Mouse (Mus musculus): ENCODE measurements around the gene G430095P16Rik.

The G430095P16Rik gene

DNA sequence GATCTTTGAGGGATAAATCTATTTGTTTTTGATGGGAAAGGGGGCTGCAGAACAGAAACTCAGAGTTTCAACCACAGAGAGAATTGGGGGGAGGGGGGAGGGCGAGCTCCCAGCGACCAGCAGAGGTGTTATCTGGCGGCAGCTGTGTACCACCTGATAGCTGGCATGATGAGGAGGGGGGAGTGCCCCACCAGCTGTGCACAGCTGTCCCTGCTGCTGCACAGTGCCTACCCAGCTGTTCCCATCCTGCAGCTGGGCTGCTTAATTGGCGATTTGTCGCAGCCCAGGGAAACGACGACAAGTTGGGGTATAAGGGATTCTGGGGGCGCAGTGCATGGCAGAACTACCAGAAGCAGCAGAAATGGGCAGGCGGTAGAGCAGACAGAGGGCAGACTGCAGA, 1.9 kb downstream of the G430095P16Rik start:
- DNase-seq (ENCODE audit: low spot score): no peak

DNA sequence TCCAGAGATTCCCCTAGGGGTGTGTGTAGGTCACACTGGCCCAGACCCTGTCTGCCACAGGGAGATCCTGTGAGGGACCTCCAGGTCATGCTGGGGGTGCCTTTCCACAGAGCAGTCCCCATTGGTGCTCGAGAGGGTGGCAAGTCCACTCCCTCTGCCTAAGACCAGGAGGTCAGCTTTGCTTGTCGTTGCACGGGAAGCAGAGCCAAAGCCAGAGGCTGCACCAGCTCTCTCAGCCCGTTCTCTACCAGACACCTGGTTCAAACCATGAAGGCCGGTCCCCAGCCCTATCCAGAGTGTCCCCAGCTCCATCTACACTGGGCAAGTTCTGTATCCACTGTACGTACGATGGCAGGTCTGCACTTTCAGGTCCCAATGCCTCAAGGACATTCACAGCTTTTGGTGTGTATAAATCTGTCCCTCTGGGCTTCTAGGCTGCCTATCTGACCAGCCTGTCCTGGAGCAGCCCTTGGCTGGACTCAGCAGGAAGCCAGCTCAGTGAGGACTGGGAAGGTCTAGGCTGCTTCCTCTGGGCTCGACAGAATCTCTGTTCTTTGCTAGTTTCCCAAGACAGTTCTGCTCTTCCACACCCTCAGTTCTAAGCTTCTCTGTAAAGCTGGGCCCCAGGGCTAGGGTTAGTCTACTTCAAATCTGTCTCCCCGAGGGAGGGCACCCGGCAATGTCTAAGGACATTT, 2.6 kb downstream of the G430095P16Rik start:
- DNase-seq (ENCODE audit: low spot score): no peak

DNA sequence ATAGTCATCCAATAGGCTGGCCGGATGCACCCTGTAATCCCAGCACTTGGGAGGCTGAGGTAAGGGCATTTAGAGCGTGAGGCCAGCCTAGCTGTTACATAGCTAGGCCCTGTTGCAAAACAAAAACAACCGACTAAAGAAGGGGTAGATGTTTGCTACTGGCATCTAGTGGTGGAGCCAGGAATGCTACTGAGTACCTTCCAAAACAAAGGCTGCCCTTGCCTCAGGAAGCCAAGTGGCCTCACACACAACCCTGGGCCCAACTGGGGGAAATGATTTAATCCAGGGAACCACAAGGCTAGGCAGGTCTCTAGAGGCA, 3.1 kb downstream of the G430095P16Rik start:
- no peak for DNase-seq (ENCODE audit: low spot score)

DNA sequence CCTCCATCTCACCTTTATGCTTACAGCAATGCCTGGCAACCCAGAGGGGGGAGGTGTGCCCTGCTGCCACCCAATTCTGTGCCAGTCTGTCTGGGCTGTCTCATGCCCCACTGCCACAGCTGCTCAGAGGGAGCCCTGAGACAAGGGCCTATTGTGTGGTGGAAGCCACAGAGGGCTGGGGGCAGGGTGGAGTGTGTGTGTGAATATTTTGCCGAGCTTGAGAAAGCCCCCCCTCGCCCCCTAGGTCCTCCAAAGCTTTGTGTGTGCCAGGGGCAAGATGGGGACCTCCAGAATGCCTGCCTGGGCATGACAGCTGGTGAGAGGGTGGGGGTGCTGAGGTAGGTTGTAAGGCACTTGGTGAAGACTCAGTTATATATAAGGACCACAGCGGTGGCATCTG, 5.7 kb downstream of the G430095P16Rik start:
- no peak for DNase-seq (ENCODE audit: low spot score)

DNA sequence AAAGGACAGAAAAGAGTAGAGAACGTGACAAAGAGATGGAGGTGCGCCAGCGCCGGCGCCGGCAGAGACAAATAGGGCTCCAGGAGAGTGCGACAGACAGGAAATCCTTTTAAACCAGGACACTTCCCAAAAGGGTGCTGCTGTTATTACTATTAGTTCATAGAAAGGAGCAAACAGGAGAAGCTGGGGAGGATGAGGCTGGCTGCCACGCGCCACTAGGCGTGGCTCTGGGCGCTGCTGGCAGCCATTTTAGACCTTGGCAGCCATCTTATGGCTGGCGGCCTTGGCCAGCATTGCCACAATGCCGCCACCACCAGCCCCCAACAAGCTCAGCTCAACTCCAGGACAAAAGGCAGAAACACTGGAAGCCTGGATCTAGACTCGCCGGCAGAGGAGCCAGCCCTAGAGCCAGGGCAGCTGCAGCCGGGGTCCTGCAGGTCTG, 7.1 kb downstream of the G430095P16Rik start:
- no peak for DNase-seq (ENCODE audit: low spot score)

DNA sequence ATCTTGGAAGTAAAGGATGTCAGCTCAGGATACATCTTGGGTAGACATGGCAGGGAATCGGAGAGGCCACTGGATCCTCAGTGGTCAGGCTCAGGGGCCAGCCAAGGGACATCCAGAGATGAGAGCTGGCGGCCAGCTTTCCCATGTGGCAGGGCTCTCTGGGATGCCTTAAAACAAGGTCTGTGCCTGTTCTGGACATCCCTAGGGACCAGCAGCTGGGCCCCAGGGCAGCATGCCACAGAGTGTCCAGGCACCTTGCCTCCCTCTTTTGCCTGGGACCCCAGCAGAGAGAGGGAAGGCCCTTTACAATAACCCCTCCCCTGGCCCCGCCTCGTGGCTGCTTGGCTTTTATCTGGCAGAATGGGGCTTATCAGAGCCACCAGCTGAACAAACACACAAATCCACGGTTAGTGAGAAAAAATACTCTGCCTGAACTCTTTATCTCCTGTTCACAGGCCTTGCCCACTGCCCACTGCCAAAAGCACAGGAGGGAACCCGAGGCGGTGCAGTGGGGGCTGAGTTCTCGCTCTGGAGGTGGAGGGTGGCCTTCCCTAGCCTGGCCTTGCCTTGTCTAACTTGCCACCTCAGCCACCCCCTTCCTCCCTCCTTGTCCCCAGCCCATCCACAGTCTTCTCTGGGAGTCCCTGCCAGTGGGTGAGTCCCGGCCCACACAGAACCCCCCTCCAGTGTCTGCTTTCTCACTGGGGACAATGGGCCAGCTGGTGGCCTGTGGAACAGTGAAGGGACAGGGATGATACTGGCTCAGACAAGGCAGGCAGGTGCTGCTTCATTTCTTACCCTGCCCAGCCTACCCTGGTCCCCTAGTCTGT, 7.9 kb downstream of the G430095P16Rik start:
- peak; percentile 65 for DNase-seq (ENCODE audit: low spot score)

DNA sequence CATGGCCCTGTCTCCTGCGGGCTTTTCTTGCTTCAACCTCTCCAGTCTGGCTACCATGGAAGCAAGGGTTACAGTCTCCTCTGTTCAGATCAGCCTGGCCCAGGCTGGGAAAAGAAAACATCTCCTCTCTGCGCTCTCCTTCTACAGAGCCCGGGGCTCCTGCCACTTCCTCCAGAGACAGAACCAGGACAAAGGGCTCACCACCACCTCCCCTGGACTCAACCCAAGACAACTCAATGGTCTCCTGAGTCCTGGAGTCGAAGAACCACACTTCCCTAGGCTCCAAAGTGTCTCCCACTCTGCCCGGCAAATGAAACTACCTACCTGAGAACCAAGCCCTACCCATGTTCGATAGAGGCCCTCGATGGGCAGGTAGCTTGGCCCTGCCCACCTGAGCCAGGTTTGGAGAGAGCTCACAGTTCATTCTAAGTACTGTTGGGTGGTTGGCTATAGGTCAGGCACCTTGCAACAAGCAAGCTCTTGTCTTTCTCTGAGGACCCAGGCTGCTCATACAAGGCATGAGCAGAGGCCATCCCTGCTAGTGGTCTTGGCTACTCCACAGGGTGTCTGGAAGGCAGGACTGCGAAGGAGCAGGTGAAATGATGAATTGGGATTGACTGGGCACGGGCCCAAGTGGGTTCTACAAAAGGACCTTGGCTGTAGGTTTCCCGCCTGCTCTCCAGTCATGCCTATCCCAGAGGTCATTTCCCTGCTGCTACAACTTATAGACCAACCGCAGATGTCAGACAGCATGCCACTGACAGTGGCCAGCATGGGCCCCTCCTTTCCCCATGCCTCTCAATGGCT, 8.8 kb downstream of the G430095P16Rik start:
- DNase-seq (ENCODE audit: low spot score): no peak

DNA sequence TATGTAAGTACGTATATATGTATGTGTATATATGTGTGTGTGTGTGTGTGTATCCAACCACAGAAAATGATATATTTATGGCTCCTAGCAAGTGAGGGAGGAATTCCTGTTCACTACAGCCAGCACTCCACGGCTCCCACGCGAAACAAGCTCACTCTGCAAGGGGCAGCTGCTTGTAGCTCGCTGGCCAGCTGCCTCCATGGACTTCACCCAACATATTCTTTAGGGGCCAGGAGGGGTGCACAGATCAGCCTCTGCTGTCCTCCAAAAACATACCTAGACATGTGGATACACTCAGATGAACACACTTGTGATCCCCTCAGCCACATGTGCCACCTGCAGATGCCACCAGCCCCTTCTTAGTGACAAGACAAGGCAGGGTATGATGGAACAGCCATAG, 9.7 kb downstream of the G430095P16Rik start:
- no peak for DNase-seq (ENCODE audit: low spot score)

DNA sequence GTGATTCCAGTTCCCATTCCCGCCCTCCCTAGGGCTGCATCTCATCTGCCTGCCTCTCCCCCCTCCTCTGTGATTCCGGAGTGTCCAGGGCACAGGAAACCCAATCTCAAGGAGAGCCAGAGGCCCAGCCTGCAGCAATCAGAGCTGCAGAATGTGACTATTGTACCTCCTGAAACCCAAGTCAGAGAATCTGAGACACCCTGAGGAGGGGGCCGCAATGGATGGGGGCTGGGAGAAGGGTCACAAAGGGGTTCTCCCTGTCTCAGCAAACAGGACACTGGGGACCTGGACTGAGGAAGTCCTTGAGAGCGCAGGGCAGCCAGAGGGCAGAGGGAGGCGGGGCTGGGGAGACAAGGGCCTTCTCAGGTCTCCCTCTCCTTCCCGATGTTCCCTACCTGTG, 10.2 kb downstream of the G430095P16Rik start:
- DNase-seq (ENCODE audit: low spot score): no peak

DNA sequence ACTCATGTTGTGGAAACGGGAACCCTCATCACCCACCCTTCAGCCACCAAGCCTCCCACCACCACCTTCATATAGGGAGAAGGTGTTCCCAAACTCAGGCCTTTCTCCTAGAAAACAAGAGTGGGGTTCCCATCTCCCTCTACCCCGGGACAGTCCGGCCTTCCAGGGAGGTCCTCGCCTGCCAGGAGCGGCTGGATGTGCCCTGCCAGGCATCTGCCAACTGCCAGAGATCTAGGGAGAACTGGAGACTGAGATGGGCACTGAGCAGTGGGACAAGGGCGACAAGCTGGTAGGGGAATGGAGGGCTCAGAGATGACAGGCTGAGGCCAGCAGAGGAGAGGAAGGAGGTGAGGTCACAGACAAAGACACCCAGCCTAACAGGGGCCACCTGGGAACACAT, 11.2 kb downstream of the G430095P16Rik start:
- DNase-seq (ENCODE audit: low spot score): no peak

DNA sequence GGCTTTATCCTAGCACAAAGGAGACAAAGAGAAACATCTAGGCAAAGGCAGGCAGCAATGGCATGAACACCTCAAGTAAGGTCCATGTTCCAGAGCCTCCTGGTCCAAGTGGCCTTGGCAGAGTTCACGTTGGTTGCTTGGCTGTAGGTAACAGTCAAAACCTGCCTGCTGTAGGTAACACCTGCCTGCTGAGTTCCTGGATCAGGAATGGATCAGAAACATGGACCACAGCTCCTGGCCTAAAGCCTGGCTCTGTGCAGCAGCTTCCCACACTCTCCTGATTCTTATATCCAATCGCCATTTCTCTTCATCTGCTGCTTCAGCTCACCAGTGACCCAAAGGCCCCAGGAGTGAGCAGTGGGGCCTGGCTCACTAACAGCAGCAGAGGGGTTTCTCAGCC, 11.9 kb downstream of the G430095P16Rik start:
- DNase-seq (ENCODE audit: low spot score): no peak

DNA sequence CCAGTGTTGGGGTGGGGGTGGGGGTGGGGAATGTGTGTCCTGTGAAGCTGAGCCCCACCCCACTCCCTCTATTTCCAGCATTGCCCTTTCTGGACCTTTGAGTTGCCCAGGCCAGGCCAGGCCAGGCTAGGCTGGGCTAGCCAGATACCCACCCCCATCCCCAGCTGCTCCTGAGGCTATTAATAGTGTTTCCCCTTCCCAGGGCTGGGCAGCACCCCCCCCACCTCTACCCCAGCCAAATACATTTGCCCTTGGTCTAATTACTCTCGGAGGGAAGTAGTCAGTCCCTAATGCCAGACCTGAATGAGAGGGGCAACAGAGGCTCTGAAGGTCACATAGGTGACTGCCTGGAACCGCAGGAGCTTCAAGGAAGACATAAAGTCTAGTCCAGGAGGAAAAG, 12.8 kb downstream of the G430095P16Rik start:
- DNase-seq (ENCODE audit: low spot score): no peak

DNA sequence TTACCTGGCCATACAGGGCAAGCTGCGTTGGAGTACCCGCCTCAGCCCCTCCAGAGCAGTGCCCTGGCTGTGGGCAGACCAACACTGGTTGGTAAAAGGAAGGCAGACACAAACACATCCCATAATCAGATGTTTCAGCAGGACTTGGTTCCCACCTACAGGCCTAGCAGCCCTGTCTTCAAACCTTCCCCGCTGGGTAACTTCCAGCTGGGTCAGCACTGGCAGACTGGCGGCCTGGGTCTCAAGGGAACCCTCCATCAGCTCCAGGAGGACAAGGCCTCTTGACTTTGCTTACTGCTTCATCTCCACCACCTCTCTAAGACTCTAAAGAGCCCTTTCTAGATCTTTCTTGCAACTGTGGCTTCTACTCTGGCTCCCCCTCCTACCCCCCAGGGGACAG, 13.7 kb downstream of the G430095P16Rik start:
- DNase-seq (ENCODE audit: low spot score): no peak

DNA sequence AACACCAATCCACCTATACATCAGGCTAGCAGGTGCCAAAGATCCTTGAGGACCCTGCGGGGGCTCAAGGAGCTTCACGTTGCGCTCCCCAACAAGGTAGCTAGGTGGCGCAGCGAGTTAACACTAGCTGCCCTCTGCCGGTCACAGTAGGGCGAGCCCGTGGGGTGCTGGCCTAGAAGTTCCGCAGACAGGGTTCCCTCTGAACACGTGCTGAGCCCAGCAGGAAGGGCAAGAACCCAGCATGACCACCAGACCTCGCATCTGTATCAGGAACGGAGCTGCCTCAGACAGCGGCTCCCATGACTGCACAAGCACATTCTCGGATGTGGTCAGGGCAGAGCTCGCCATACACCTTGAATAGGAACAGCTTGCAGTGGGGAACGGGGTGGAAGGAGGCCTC, 14.8 kb downstream of the G430095P16Rik start:
- DNase-seq (ENCODE audit: low spot score): peak; percentile 75

DNA sequence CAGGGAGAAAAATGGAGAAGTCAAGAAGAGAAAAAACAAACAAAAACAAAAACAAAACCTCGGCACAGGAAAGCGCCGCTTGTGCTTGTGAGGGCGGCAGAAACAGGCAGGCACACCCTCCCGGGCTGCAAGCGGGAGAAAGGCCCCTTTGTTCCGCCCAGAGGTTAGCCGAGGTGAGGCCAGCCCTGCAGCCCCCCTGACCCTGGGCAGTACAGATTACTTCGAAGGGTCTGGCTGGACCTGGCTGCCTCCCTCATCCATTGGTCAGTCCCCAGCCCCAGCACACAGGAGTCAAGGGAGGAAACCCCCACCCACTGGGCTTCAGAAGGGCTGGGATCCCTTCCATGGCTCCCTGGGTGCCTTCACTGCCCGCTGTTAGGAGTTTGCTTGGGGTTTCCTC, 15.5 kb downstream of the G430095P16Rik start:
- DNase-seq (ENCODE audit: low spot score): no peak

DNA sequence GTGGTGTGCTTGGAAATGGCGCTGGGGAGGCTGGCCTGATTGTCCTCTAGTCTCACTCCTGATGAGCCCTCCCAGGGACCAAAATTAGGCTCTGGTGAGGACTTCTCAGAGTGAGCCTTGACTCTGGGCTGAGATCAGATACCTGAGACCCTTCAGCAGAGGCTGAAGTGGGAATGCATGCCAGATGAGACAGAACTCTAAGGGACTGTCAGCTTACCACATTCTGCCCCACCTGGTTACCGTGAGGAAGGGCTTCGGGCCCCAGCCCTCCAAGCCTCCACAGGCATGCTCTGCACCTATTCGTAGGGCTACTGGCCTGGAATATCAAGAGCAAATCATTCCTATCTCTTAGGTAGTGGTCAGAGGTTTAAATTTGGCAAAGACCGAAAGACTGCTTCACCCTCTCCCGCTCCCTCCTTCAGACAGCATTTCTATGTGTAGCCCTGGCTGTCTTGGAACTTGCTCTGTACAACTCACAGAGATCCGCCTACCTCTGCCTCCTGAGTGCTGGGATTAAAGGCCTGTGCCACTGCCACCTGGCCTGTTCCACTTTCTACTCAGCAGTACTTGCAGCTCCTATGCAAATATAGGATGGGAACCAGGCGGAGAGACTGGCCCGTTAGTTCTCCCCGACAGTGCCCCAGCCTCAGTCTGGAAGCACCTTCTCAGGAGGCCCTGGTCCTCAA, 16.1 kb downstream of the G430095P16Rik start:
- no peak for DNase-seq (ENCODE audit: low spot score)

DNA sequence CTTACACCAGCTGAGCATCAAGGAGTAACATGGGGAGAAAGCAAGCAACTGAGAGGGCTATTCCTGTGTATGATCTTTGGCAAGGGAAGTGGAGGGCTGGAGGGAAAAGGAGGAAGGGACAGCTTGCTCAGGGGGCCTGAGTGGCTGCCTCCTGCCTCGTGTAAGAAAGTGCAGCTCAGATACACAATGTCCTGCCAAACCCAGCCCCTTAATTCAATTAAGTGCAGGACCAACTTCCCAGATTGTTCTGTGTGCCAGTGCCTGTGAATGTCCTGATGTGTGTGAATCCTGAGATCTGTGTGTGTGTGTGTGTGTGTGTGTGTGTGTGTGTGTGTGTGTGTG, 16.6 kb downstream of the G430095P16Rik start:
- DNase-seq (ENCODE audit: low spot score): no peak

DNA sequence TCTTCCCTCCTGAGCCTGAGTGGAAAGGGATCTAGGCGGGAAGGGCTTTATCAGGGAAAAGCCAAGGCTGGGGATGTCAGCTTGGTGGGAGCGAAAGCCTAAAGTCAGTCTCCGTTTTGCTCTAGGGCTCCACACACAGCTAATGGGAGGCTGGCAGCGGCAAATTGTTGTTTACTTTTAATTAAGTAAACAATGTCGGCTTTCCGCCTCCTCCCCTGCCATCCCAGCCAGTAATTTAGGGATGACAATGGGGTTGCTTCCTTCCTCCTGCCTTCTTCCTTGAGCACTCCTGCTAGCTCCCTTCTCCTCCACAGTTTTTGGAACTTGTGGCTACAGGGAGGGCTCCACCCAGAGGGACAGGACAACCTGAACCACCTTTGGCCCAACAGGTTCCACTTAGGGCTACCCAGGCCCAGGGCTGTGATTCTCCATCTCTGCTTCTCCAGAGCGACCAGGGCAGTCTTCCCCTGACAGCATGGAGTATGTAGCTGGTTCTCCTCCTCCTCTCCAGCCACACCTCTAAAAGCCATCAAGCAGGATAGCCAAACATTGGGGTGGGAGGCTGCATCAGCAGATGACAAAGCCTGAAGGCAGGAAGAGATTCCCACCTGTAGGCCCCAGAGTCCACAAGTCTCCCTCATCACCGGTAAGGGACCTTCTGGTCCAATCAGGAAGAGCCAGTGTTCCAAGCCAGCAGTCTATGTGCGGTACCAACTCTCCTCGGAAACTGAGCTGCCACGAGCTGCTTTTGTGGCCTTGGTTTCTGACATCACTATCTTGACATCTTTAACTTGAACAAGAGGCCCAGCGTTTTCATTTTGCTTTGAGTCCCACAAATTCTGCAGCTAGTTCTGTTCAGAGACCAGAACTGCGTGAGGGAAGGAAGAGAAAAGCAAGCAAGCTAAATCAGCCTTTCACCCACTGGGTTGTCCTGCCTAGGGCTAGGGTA, 18.4 kb downstream of the G430095P16Rik start:
- no peak for DNase-seq (ENCODE audit: low spot score)

DNA sequence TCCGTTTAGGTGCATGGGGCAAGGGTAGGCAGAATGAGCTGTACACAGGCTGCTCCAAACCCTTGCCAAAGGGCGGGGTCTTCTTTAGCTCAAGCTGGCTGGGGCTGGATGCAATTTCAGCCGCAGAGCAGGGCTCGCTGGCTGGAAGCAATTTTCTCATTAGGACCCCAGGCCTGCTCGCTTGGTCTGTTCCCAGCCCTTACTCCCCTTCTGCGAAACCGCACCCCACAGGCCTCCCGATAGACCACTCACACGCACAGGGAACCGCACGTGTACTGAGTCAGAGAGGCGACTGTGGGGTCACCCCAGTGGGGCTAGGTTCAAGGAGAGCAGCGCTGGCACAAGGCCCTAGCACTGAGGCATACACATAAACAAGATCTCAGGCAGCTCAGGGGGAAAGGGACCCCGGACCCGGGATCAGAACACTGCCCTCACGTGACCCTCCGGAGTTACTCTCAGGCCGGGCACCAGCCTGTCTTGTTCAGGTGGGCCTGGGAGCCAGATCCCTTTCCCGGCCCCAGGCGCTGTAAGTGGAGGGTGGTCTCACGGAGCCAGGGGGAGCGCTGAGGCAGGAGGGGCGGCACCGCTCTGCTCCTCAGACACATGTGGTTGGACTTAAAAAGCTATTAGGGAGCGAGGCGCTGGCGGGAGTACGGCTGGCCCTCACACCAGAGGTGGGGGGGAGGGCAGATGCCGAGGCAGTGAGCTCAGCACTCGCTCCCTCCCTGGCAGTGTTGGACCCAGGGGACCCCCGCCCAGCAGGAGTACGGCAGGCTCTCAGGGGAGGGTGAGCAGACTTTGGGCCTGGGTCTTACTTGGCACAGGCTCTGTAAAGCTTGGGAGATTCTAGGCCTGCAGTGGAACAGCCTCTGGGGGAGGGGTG, 19.6 kb downstream of the G430095P16Rik start:
- DNase-seq (ENCODE audit: low spot score): peak; percentile 48

DNA sequence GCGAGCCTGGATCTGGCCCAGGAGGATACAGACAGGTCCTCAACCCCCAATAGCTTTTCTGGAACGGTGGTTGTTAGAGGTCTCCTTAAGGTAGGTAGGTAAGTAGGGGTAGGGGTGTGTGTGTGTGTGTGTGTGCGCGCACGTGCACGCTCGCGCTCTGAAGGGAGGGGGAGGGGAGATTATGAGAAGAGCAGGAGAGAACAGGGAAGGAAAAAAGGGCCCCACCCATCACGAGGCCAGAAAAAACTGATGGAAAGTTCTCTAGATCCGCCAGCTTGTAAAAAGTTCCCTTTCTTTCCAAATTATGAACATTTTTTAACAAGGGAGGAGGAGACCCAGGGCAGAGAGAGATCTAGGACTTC, 20.2 kb downstream of the G430095P16Rik start:
- DNase-seq (ENCODE audit: low spot score): no peak

Measured in ovary, postnatal 36 days (tissue).